Mouse (Mus musculus) lung, embryonic 16.5 days (tissue): ENCODE data around the gene Kcnv2. TPM values are rescaled to one million over a fixed set of nuclear protein-coding genes. Genes with fewer than 3 reads are reported as not detected.

Source experiments
- ATAC-seq: fragments of 200-750 bp; cut with Nextera tagmentation; 2 replicates; pipeline ENCODE4 v1.8.0; 2017; ENCODE audit warnings: low read depth, mild to moderate bottlenecking, moderate library complexity
- H3K27ac ChIP-seq: fragments of 300-500 bp; sonication (generic); 2 replicates; pipeline ENCODE4 v1.5.1; 2014; ENCODE audit warnings: mild to moderate bottlenecking, control low read depth, low read length
- H3K27me3 ChIP-seq: fragments of 300-500 bp; sonication (generic); 2 replicates; pipeline ENCODE4 v1.6.1; 2014; ENCODE audit warnings: low read depth, low read length, mixed read lengths; ENCODE audit not compliant: control insufficient read depth, insufficient read depth
- H3K36me3 ChIP-seq: fragments of 300-500 bp; sonication (generic); 2 replicates; pipeline ENCODE4 v1.6.1; 2014; ENCODE audit warnings: low read length; ENCODE audit not compliant: control insufficient read depth, insufficient read depth
- H3K4me1 ChIP-seq: fragments of 300-500 bp; sonication (generic); replicated peaks from 2 replicates; pipeline ENCODE4 v1.6.1; 2014; ENCODE audit warnings: low read length, mixed read lengths; ENCODE audit not compliant: control insufficient read depth, insufficient read depth
- H3K4me2 ChIP-seq: fragments of 300-500 bp; sonication (generic); 2 replicates; pipeline ENCODE4 v1.6.1; 2014; ENCODE audit warnings: low read depth, low read length, control low read depth
- H3K4me3 ChIP-seq: fragments of 300-500 bp; sonication (generic); 2 replicates; pipeline ENCODE4 v1.5.1; 2014; ENCODE audit warnings: mild to moderate bottlenecking, low read length, control low read depth
- H3K9ac ChIP-seq: fragments of 300-500 bp; sonication (generic); 2 replicates; pipeline ENCODE4 v1.6.1; 2014; ENCODE audit warnings: low read length, control low read depth
- H3K9me3 ChIP-seq: fragments of 300-500 bp; sonication (generic); 2 replicates; pipeline ENCODE4 v1.6.1; 2016; ENCODE audit warnings: low read length; ENCODE audit not compliant: control insufficient read depth
- WGBS: fragments of 180-500 bp; shearing (Covaris S2); extraction: QIAGEN DNeasy Blood & Tissue Kit; methylation state at CpG from one replicate; pipeline ENCODE4 v1.1.7; 2014; 5-methylcytosine and 5-hydroxymethylcytosine counted together
- polyA plus RNA-seq: library from polyadenylated mRNA; unstranded; fragments of >200 nt; fragmentation: Nextera tagmentation; extraction: Ambion mirVana; gene quantifications from 2 replicates; pipeline ENCODE4 v1.2.1, GENCODE M21; 2015

The Kcnv2 gene
- polyA plus RNA-seq, 1 experiment from 2014 or later: 0.08 TPM

- no peak overlapping the region for H3K9ac ChIP-seq
- no peaks in the 10 kb centered on the region for H3K27me3 ChIP-seq
- H3K27ac ChIP-seq: no peak overlapping the region
- no peaks in the 10 kb centered on the region for H3K4me1 ChIP-seq
- H3K4me2 ChIP-seq: no peak overlapping the region
- no peaks in the 10 kb centered on the region for H3K9me3 ChIP-seq
- peak; percentile 23; the same call in 1 of the 2 replicates for ATAC-seq
- H3K4me3 ChIP-seq: no peak overlapping the region
- no peaks in the 10 kb centered on the region for H3K36me3 ChIP-seq
- 35% methylated on average over 6 of the region's 6 CpGs for WGBS
Observed at GRCm38 (mm10) chr19:27351700-27352099, 29.3 kb downstream of the Kcnv2 start.

GRCm38 (mm10) chr19:27360381-27360780 is 38.0 kb downstream of the Kcnv2 start:
- Histone ChIP-seq H3K4me3 (no peak overlapping the region), H3K4me2 (no peak overlapping the region), H3K27me3 (no peaks in the 10 kb centered on the region), H3K4me1 (peaks cover 7% of the 10 kb centered on the region), H3K9me3 (no peaks in the 10 kb centered on the region), H3K9ac (no peak overlapping the region), H3K36me3 (no peaks in the 10 kb centered on the region), H3K27ac (no peak overlapping the region)
- no peak for ATAC-seq

GRCm38 (mm10) chr19:27363891-27364290 is 41.5 kb downstream of the Kcnv2 start:
- Histone ChIP-seq H3K4me3 (peak overlapping the region; percentile 37), H3K27me3 (no peaks in the 10 kb centered on the region), H3K4me1 (peaks cover 7% of the 10 kb centered on the region), H3K4me2 (peak overlapping the region; percentile 60), H3K9ac (no peak overlapping the region), H3K9me3 (no peaks in the 10 kb centered on the region), H3K27ac (no peak overlapping the region), H3K36me3 (no peaks in the 10 kb centered on the region)
- ATAC-seq: no peak
- WGBS: 32% methylated on average over 4 of the region's 4 CpGs

- H3K27ac ChIP-seq: no peak overlapping the region
Observed at GRCm38 (mm10) chr19:27364521-27364931, 42.1 kb downstream of the Kcnv2 start.

GRCm38 (mm10) chr19:27366113-27366746 is 43.8 kb downstream of the Kcnv2 start:
- no peaks in the 10 kb centered on the region for H3K36me3 ChIP-seq
- H3K4me3 ChIP-seq: no peak overlapping the region
- H3K9me3 ChIP-seq: no peaks in the 10 kb centered on the region
- H3K27me3 ChIP-seq: no peaks in the 10 kb centered on the region
- no peak for ATAC-seq
- no peak overlapping the region for H3K27ac ChIP-seq
- 77% methylated on average over 10 of the region's 10 CpGs for WGBS
- H3K4me1 ChIP-seq: peaks cover 7% of the 10 kb centered on the region
- H3K9ac ChIP-seq: no peak overlapping the region
- no peak overlapping the region for H3K4me2 ChIP-seq

More at GRCm38 (mm10) chr19:27364521-27364931, 42.1 kb downstream of the Kcnv2 start:
- Histone ChIP-seq H3K27me3 (no peaks in the 10 kb centered on the region), H3K4me3 (peak overlapping the region; percentile 37), H3K36me3 (no peaks in the 10 kb centered on the region), H3K4me1 (peaks cover 7% of the 10 kb centered on the region), H3K9ac (peak overlapping the region; percentile 51), H3K4me2 (peak overlapping the region; percentile 60), H3K9me3 (no peaks in the 10 kb centered on the region)
- peak; percentile 62 for ATAC-seq
- WGBS: 5% methylated on average over 8 of the region's 8 CpGs

GRCm38 (mm10) chr19:27369461-27370135 is 47.2 kb downstream of the Kcnv2 start:
- Histone ChIP-seq H3K27ac (no peak overlapping the region), H3K9ac (no peak overlapping the region), H3K36me3 (no peaks in the 10 kb centered on the region), H3K4me1 (peaks cover 4% of the 10 kb centered on the region), H3K27me3 (no peaks in the 10 kb centered on the region), H3K4me2 (no peak overlapping the region), H3K4me3 (no peak overlapping the region), H3K9me3 (no peaks in the 10 kb centered on the region; the same call in 1 of the 2 replicates)
- ATAC-seq: 0 out of 2 replicates have a peak, but pooled peaks have one; percentile 6
- 40% methylated on average over 3 of the region's 3 CpGs for WGBS

GRCm38 (mm10) chr19:27370174-27370573 is 47.8 kb downstream of the Kcnv2 start:
- Histone ChIP-seq H3K27me3 (no peaks in the 10 kb centered on the region), H3K36me3 (no peaks in the 10 kb centered on the region), H3K4me3 (no peak overlapping the region), H3K27ac (no peak overlapping the region), H3K9ac (no peak overlapping the region), H3K9me3 (no peaks in the 10 kb centered on the region; the same call in 1 of the 2 replicates), H3K4me1 (peaks cover 2% of the 10 kb centered on the region; the same call in 1 of the 2 replicates), H3K4me2 (no peak overlapping the region)
- ATAC-seq: peak; percentile 79
- 69% methylated on average over 2 of the region's 2 CpGs for WGBS

GRCm38 (mm10) chr19:27370784-27371183 is 48.4 kb downstream of the Kcnv2 start:
- H3K27ac ChIP-seq: 0 out of 2 replicates have a peak overlapping the region, but pooled peaks have one; percentile 3
- ATAC-seq: no peak
- H3K4me1 ChIP-seq: peaks cover 2% of the 10 kb centered on the region; the same call in 1 of the 2 replicates
- H3K9ac ChIP-seq: no peak overlapping the region
- H3K36me3 ChIP-seq: no peaks in the 10 kb centered on the region
- no peaks in the 10 kb centered on the region; the same call in 1 of the 2 replicates for H3K9me3 ChIP-seq
- H3K4me2 ChIP-seq: no peak overlapping the region
- no peak overlapping the region for H3K4me3 ChIP-seq
- WGBS: 76% methylated on average over 2 of the region's 2 CpGs
- no peaks in the 10 kb centered on the region for H3K27me3 ChIP-seq

- 51% methylated on average over 2 of the region's 2 CpGs for WGBS
- no peaks in the 10 kb centered on the region; the same call in 1 of the 2 replicates for H3K4me1 ChIP-seq
- H3K27me3 ChIP-seq: no peaks in the 10 kb centered on the region
- ATAC-seq: no peak
- H3K27ac ChIP-seq: no peak overlapping the region
- no peaks in the 10 kb centered on the region for H3K36me3 ChIP-seq
- H3K9me3 ChIP-seq: no peaks in the 10 kb centered on the region
- no peak overlapping the region for H3K4me2 ChIP-seq
- H3K4me3 ChIP-seq: no peak overlapping the region
- H3K9ac ChIP-seq: no peak overlapping the region
Observed at GRCm38 (mm10) chr19:27379712-27380401, 57.5 kb downstream of the Kcnv2 start.
